Mouse (Mus musculus): ENCODE data around the gene Olfr202. TPM values are rescaled to one million over a fixed set of nuclear protein-coding genes. Genes with fewer than 3 reads are reported as not detected.
"Not testable (repeated sequence)": the region's sequence is repeated elsewhere in the genome, so short reads cannot be mapped to it uniquely, and the experiment has no call there.

Gene Olfr202
- not detected for total RNA-seq (2021)
- long read RNA-seq, experiment 1, result 0 reads
- long read RNA-seq, experiment 2, result 0 reads

DNA sequence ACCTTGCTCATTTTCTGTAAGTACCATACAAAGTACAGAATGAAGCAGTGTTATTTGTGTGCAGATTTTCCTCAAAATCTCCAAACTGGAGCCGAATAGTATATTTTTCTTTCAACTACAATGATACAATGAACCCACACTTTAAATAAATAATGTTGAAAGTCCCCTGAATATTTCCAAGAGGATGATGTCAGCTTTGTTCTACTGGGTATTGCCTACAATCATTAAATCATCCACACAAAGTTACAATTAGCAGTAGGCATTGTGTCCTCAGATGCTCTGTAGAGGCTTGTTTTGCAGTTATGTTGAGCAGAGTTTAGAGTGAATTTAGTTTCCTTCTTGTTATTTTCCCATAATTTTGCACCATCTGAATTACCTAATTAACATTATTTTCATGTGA, at the start of gene Olfr202:
TSS of gene Olfr202 (minus strand) at position 101 of the 400 bp plus-strand sequence.
- no peak for DNase-seq (ENCODE audit: low spot score in 2 of 2)

GRCm38 (mm10) chr16:59331038-59331437, 44.4 kb upstream of the Olfr202 start, which contains the start of gene Olfr205:
Gene Olfr205, minus strand, starts transcription at chr16:59331138.
- DNase-seq (ENCODE audit: low spot score in 2 of 2), result no peak

DNA sequence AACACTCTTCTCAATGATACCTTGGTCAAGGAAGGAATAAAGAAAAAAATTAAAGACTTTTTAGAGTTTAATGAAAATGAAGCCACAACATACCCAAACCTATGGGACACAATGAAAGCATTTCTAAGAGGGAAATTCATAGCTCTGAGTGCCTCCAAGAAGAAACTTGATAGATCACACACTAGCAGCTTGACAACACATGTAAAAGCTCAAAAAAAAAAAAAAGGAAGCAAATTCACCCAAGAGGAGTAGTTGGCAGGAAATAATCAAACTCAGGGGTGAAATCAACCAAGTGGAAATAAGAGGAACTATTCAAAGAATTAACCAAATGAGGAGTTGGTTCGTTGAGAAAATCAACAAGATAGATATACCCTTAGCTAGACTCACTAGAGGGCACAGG, 36.7 kb upstream of the Olfr202 start:
- not testable (repeated sequence) for DNase-seq (ENCODE audit: low spot score in 2 of 2)

- no peak for DNase-seq (ENCODE audit: low spot score in 2 of 2)
These were observed 31.6 kb upstream of the Olfr202 start, which contains the start of gene Olfr204 for GRCm38 (mm10) chr16:59318148-59318547. Gene Olfr204, minus strand, starts transcription at chr16:59318248.

DNA sequence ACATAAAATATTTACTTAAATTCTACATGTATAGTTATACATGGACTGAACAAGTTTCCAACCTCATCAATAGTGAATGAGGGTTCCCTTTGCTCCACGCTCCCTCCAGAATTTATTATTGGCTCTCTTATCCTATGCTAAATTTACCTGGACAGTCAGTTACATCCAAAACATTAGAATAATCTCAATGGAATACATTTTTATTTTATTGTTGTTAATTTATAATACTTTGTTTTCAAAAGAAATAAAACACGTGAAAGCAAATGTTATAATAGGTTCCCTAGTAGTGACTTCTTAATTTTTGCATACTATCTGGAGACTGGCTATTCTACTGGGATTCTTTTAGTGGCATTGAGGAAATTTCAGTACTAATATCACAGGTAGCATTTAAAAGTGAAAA, 12.0 kb upstream of the Olfr202 start, which contains the start of gene Olfr203:
TSS of gene Olfr203 (plus strand) at position 301 of the 400 bp plus-strand sequence.
- DNase-seq (ENCODE audit: low spot score in 2 of 2), result no peak

GRCm38 (mm10) chr16:59287576-59287975, 983 bp upstream of the Olfr202 start:
- not testable (repeated sequence) for DNase-seq (ENCODE audit: low spot score in 2 of 2)

- DNase-seq (ENCODE audit: low spot score in 2 of 2), result no peak
These were observed 3.1 kb downstream of the Olfr202 start for GRCm38 (mm10) chr16:59283476-59283875.

- no peak for DNase-seq (ENCODE audit: low spot score in 2 of 2)
These were observed 6.1 kb downstream of the Olfr202 start for GRCm38 (mm10) chr16:59280542-59280941.

GRCm38 (mm10) chr16:59272532-59272931, 14.1 kb downstream of the Olfr202 start, which contains the start of gene Olfr201:
Gene Olfr201, minus strand, starts transcription at chr16:59272632.
- DNase-seq (ENCODE audit: low spot score in 2 of 2), result not testable (repeated sequence)

- DNase-seq (ENCODE audit: low spot score in 2 of 2), result not testable (repeated sequence)
These were observed 17.5 kb downstream of the Olfr202 start for GRCm38 (mm10) chr16:59269097-59269496.

DNA sequence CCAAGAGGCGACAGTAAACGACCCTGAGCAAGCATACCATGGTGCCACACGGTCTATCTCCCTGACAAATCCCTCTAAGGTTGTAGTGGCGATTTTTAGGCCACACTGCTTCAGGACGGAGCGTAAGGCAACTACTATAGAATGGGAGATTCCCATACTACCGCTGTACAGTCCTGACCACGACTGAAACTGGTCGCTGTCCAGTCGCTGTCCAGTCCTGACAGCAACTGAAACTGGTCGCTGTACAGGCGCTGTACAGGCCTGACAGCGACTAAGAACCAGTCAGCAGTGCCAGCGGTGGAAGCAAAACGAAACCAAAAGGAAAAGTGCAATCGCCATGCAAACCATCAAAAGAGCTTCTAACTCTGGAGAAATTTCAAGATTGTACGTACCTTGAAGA, 36.9 kb downstream of the Olfr202 start:
- no peak for DNase-seq (ENCODE audit: low spot score in 2 of 2)

Other genes starting within 250 kb of the Olfr202 start
- not detected for gene Olfr187, start 247.0 kb downstream of the Olfr202 start, total RNA-seq (2021)
- not detected for gene Olfr190, start 208.8 kb downstream of the Olfr202 start, total RNA-seq (2021)
- not detected for gene Olfr191, start 197.0 kb downstream of the Olfr202 start, total RNA-seq (2021)
- not detected for gene Olfr193, start 174.9 kb downstream of the Olfr202 start, total RNA-seq (2021)
- gene Olfr194, start 165.7 kb downstream of the Olfr202 start, total RNA-seq (2021), result not detected
- not detected for gene Olfr195, start 139.7 kb downstream of the Olfr202 start, total RNA-seq (2021)
- not detected for gene Olfr196, start 116.3 kb downstream of the Olfr202 start, total RNA-seq (2021)
- not detected for gene Olfr198, start 83.3 kb downstream of the Olfr202 start, total RNA-seq (2021)
- not detected for gene Olfr199, start 67.0 kb downstream of the Olfr202 start, total RNA-seq (2021)
- gene Olfr201, start 14.2 kb downstream of the Olfr202 start, total RNA-seq (2021), result not detected
- gene Olfr203, start 12.1 kb upstream of the Olfr202 start, total RNA-seq (2021), result not detected
- not detected for gene Olfr204, start 31.5 kb upstream of the Olfr202 start, total RNA-seq (2021)
- not detected for gene Olfr205, start 44.3 kb upstream of the Olfr202 start, total RNA-seq (2021)
- not detected for gene Olfr206, start 62.5 kb upstream of the Olfr202 start, total RNA-seq (2021)
- not detected for gene Olfr209, start 77.2 kb upstream of the Olfr202 start, total RNA-seq (2021)
- gene Gabrr3, start 120.5 kb upstream of the Olfr202 start, total RNA-seq (2021), result under 1 TPM; 0.12 to 0.16 TPM
- 10 to 100 TPM; 11.4 to 12.0 TPM for gene Riox2, start 185.0 kb upstream of the Olfr202 start, total RNA-seq (2021)

Data from left cerebral cortex, adult 18-20 months (tissue).